Mouse (Mus musculus): ENCODE data around the gene Sdhaf4. TPM values are rescaled to one million over a fixed set of nuclear protein-coding genes. Genes with fewer than 3 reads are reported as not detected.

The Sdhaf4 gene
- polyA plus RNA-seq (2015; fragmentation: Nextera tagmentation; extraction: Ambion mirVana) = 59.3 and 59.4 TPM in 2 replicates

DNA sequence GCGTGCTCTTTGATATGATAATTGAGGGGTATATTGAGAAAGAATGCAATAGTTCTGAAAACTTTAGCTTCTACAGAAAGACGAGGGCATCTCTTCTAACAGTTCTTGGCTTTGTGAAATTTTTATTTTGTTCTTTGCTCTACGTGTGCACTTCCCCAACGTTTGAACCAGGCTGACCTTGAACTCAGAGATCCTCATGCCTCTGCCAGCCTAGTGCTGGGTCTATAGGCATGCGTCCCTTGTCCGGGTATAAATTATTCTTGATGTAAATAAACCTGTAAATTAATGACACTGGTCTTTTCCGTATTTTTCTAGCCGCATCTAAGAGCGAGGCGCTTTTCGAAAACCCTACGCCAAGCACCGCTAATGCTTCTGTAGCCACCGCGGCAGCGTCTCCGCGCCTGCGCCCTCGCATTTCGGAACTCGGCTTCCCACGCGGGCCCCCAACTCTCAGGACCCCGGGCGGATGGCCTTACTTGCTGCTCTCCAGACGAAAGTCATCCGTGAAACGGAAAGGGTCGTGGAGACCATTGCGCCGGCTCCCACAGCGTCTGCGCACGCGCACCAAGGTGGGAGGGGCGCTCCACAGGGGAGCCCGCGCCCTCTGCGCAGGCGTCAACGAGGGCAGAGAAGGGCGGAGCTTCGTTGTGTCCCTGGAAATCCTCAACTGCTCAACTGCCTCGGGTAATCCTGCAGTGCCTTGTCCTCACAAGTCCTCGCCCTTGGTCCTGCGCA is at the start of gene Sdhaf4:
TSS of gene Sdhaf4 (minus strand) at position 587 of the 735 bp plus-strand sequence.

Other genes starting within 250 kb of the Sdhaf4 start
- gene B3gat2, start 243.9 kb downstream of the Sdhaf4 start, polyA plus RNA-seq (2015; fragmentation: Nextera tagmentation; extraction: Ambion mirVana) = 0.41 and 0.57 TPM in 2 replicates
- 60.3 and 61.5 TPM in 2 replicates for gene Smap1, start 83.3 kb downstream of the Sdhaf4 start, polyA plus RNA-seq (2015; fragmentation: Nextera tagmentation; extraction: Ambion mirVana)
- 5.5 and 7.4 TPM in 2 replicates for gene Fam135a, start 94.7 kb upstream of the Sdhaf4 start, polyA plus RNA-seq (2015; fragmentation: Nextera tagmentation; extraction: Ambion mirVana)
- gene Col9a1, start 172.0 kb upstream of the Sdhaf4 start, polyA plus RNA-seq (2015; fragmentation: Nextera tagmentation; extraction: Ambion mirVana) = not detected in 2 replicates